Mouse (Mus musculus) CH12.LX (cell line): ENCODE measurements around the gene Bst1. TPM values are rescaled to one million over a fixed set of nuclear protein-coding genes. Genes with fewer than 3 reads are reported as not detected.

Experiments used
- DNase-seq: peaks from one replicate; pipeline ENCODE4 v3.0.0-alpha.2; 2013; ENCODE audit errors: extremely low read depth
- H3K27ac ChIP-seq: 2 replicates; pipeline ENCODE4 v1.5.1; 2012; ENCODE audit warnings: low read depth, mild to moderate bottlenecking, control low read depth, moderate library complexity; ENCODE audit not compliant: insufficient read depth
- H3K27me3 ChIP-seq: replicated peaks from 2 replicates; pipeline ENCODE3; 2012; ENCODE audit warnings: inconsistent platforms
- H3K36me3 ChIP-seq, 2 experiments: replicated peaks in 1 of 2; 2 replicates each; pipeline versions ENCODE3 to v1.6.1; 2012; ENCODE audit warnings: inconsistent platforms in 1 of 2, low read length in 1 of 2, mild to moderate bottlenecking in 1 of 2, mixed read lengths in 1 of 2, moderate library complexity in 1 of 2; ENCODE audit not compliant: control insufficient read depth in 1 of 2, insufficient read depth in 1 of 2
- H3K4me1 ChIP-seq, 2 experiments: 2 replicates each; pipeline ENCODE4 v1.6.1; 2012; ENCODE audit warnings: inconsistent platforms in 1 of 2, moderate library complexity in 1 of 2; ENCODE audit not compliant: insufficient read depth in 2 of 2, control insufficient read depth in 1 of 2
- H3K4me2 ChIP-seq: 2 replicates; pipeline ENCODE4 v1.6.1; 2012; ENCODE audit warnings: low read depth, mild to moderate bottlenecking, control low read depth; ENCODE audit not compliant: poor library complexity, insufficient read depth, severe bottlenecking
- H3K4me3 ChIP-seq, 3 experiments: fragments of 150-350 bp in 1 of 3; sonication (generic) in 1 of 3; replicated peaks in 1 of 3; 2 replicates each; pipeline versions ENCODE3 to v1.5.1; 2011 to 2012; ENCODE audit warnings: low read depth in 2 of 3, low read length in 2 of 3, mild to moderate bottlenecking in 2 of 3, moderate library complexity in 2 of 3, control low read depth in 1 of 3, improper control_type of control experiment in 1 of 3, inconsistent platforms in 1 of 3, mixed read lengths in 1 of 3; ENCODE audit not compliant: poor library complexity in 1 of 3
- H3K79me2 ChIP-seq: replicated peaks from 2 replicates; pipeline ENCODE4 v1.6.1; 2012; ENCODE audit warnings: mild to moderate bottlenecking, moderate library complexity; ENCODE audit not compliant: control insufficient read depth, poor library complexity, insufficient read depth, severe bottlenecking; ENCODE audit errors: extremely low read depth
- H3K9ac ChIP-seq: 2 replicates; pipeline ENCODE4 v1.6.1; 2012; ENCODE audit warnings: low read depth, mild to moderate bottlenecking, control low read depth, moderate library complexity; ENCODE audit not compliant: insufficient read depth
- H3K9me3 ChIP-seq: replicated peaks from 2 replicates; pipeline ENCODE3; 2012; ENCODE audit warnings: low read length, inconsistent platforms, mixed read lengths
- BHLHE40 ChIP-seq: IDR thresholded peaks from 2 replicates; pipeline ENCODE4 v1.6.1; 2011; ENCODE audit warnings: mild to moderate bottlenecking, low read depth, low read length, improper control_type of control experiment
- CHD1 ChIP-seq: IDR thresholded peaks from 2 replicates; pipeline ENCODE4 v1.6.1; 2012; ENCODE audit warnings: low read depth, low read length, improper control_type of control experiment, inconsistent platforms
- CTCF ChIP-seq, 2 experiments: IDR thresholded peaks in 1 of 2; conservative IDR thresholded peaks in 1 of 2; 2 replicates each; pipeline ENCODE4 v1.5.1; 2011 to 2012; ENCODE audit warnings: low read depth in 2 of 2, low read length in 2 of 2, improper control_type of control experiment in 1 of 2, inconsistent platforms in 1 of 2, mild to moderate bottlenecking in 1 of 2, moderate library complexity in 1 of 2
- E2F4 ChIP-seq: IDR thresholded peaks from 2 replicates; pipeline ENCODE4 v1.6.1; 2011; ENCODE audit warnings: low read depth, low read length, improper control_type of control experiment; ENCODE audit not compliant: insufficient replicate concordance
- ELF1 ChIP-seq: IDR thresholded peaks from 2 replicates; pipeline ENCODE4 v1.6.1; 2014; ENCODE audit warnings: low read depth, mild to moderate bottlenecking, inconsistent platforms, low read length, improper control_type of control experiment
- HCFC1 ChIP-seq: IDR thresholded peaks from 2 replicates; pipeline ENCODE4 v1.6.1; 2012; ENCODE audit warnings: low read depth, mild to moderate bottlenecking, inconsistent platforms, low read length, improper control_type of control experiment
- IRF4 ChIP-seq: IDR thresholded peaks from 2 replicates; pipeline ENCODE4 v1.6.1; 2014; ENCODE audit warnings: low read depth, mild to moderate bottlenecking, inconsistent platforms, low read length, improper control_type of control experiment
- JUN ChIP-seq: IDR thresholded peaks from 2 replicates; pipeline ENCODE4 v1.6.1; 2011; ENCODE audit warnings: low read depth, mild to moderate bottlenecking, low read length, improper control_type of control experiment, moderate library complexity; ENCODE audit not compliant: insufficient read depth
- JUND ChIP-seq: conservative IDR thresholded peaks from 2 replicates; pipeline ENCODE4 v1.6.1; 2011; ENCODE audit warnings: low read depth, low read length, improper control_type of control experiment
- KAT2A ChIP-seq: IDR thresholded peaks from 2 replicates; pipeline ENCODE4 v1.6.1; 2012; ENCODE audit warnings: low read length, improper control_type of control experiment, inconsistent platforms; ENCODE audit not compliant: insufficient replicate concordance
- MAZ ChIP-seq: IDR thresholded peaks from 2 replicates; pipeline ENCODE4 v1.6.1; 2012; ENCODE audit warnings: low read depth, mild to moderate bottlenecking, inconsistent platforms, low read length, improper control_type of control experiment, moderate library complexity
- MXI1 ChIP-seq: IDR thresholded peaks from 2 replicates; pipeline ENCODE4 v1.6.1; 2011; ENCODE audit warnings: mild to moderate bottlenecking, low read depth, low read length, improper control_type of control experiment
- MYC ChIP-seq: IDR thresholded peaks from 2 replicates; pipeline ENCODE4 v1.6.1; 2011; ENCODE audit warnings: low read depth, mild to moderate bottlenecking, improper control_type of control experiment, low read length
- NELFE ChIP-seq: IDR thresholded peaks from 2 replicates; pipeline ENCODE4 v1.6.1; 2011; ENCODE audit warnings: low read depth, low read length, improper control_type of control experiment
- NRF1 ChIP-seq: IDR thresholded peaks from 2 replicates; pipeline ENCODE4 v1.6.1; 2014; ENCODE audit warnings: low read depth, mild to moderate bottlenecking, inconsistent platforms, low read length, improper control_type of control experiment, moderate library complexity
- PAX5 ChIP-seq: IDR thresholded peaks from 2 replicates; pipeline ENCODE4 v1.6.1; 2012; ENCODE audit warnings: low read length, inconsistent platforms, mixed read lengths
- POLR2A ChIP-seq: IDR thresholded peaks from 2 replicates; pipeline ENCODE4 v1.6.1; 2011; ENCODE audit warnings: low read depth, mild to moderate bottlenecking, improper control_type of control experiment, low read length
- POLR2AphosphoS2 ChIP-seq: IDR thresholded peaks from 2 replicates; pipeline ENCODE4 v1.6.1; 2011; ENCODE audit warnings: low read depth, low read length, improper control_type of control experiment
- SIN3A ChIP-seq: IDR thresholded peaks from 2 replicates; pipeline ENCODE4 v1.6.1; 2012; ENCODE audit warnings: low read length, improper control_type of control experiment, inconsistent platforms
- SMC3 ChIP-seq: IDR thresholded peaks from 2 replicates; pipeline ENCODE4 v1.6.1; 2011; ENCODE audit warnings: low read depth, low read length, improper control_type of control experiment
- TCF12 ChIP-seq: IDR thresholded peaks from 2 replicates; pipeline ENCODE4 v1.6.1; 2014; ENCODE audit warnings: low read depth, mild to moderate bottlenecking, inconsistent platforms, low read length, improper control_type of control experiment
- ZKSCAN1 ChIP-seq: IDR thresholded peaks from 2 replicates; pipeline ENCODE4 v1.6.1; 2012; ENCODE audit warnings: low read depth, inconsistent platforms, low read length, improper control_type of control experiment, borderline replicate concordance
- dilution Hi-C: fragments of 300-500 bp; cut with MboI; formaldehyde crosslinking; loops from 2 replicates; pipeline ENCODE4 v1.14.3; 2020; ENCODE audit warnings: low sequenced_read_pairs; ENCODE audit not compliant: extremely low pct_unique_long_range_greater_than_20kb, extremely low pct_ligation_motif_present
- in situ Hi-C: fragments of 300-500 bp; cut with MboI; formaldehyde crosslinking; loops from 3 replicates; pipeline ENCODE4 v1.14.3; 2019; ENCODE audit warnings: low sequenced_read_pairs, low pct_ligation_motif_present, low pct_unique_long_range_greater_than_20kb, mixed read lengths
- polyA plus RNA-seq: library from polyadenylated mRNA; unstranded; fragments of >175 nt; gene quantifications from 2 replicates; pipeline ENCODE4 v1.2.1, GENCODE M21; 2012; ENCODE audit warnings: low read depth; ENCODE audit not compliant: insufficient read length
- total RNA-seq, 2 experiments: library from RNA; depleted of rRNA; stranded (reverse); fragments of 300-350 nt in 1 of 2; fragments of >200 nt in 1 of 2; gene quantifications; 2 replicates each; pipeline ENCODE4 v1.2.3; 2012 to 2014

Gene Bst1
- total and polyA plus RNA-seq, 3 experiments = 1.9 to 9.9 (median 4.8) TPM

GRCm38 (mm10) chr5:43800700-43801099, 18.0 kb upstream of the Bst1 start:
- H3K4me3 ChIP-seq = no peak overlapping the region
- dilution Hi-C loops (no loop called here), in situ Hi-C loops (no loop called here)
- H3K4me2 ChIP-seq = no peak overlapping the region
- H3K36me3 ChIP-seq = no peaks in the 10 kb centered on the region
- H3K9me3 ChIP-seq = peaks cover 3% of the 10 kb centered on the region
- H3K27me3 ChIP-seq = no peaks in the 10 kb centered on the region
- H3K27ac ChIP-seq = no peak overlapping the region
- DNase-seq = no peak
- no peaks in the 10 kb centered on the region for H3K4me1 ChIP-seq
- TF ChIP-seq POLR2AphosphoS2 (no peak), SMC3 (no peak), MYC (no peak), ZKSCAN1 (no peak), CTCF (conservative IDR thresholded peaks at IDR 0.05 in 1 of 2, IDR thresholded peaks at IDR 0.05 in 1 of 2; ENCODE audit: low read depth in 2 of 2, low read length in 2 of 2) (no peak), IRF4 (no peak), BHLHE40 (no peak), NRF1 (no peak), JUN (no peak), NELFE (no peak), TCF12 (no peak), E2F4 (no peak), JUND (no peak)
- H3K9ac ChIP-seq = no peak overlapping the region
- H3K79me2 ChIP-seq = no peaks in the 10 kb centered on the region

- peaks cover 3% of the 10 kb centered on the region for H3K9me3 ChIP-seq
- no peak for TF ChIP-seq CTCF (conservative IDR thresholded peaks at IDR 0.05 in 1 of 2, IDR thresholded peaks at IDR 0.05 in 1 of 2; ENCODE audit: low read depth in 2 of 2, low read length in 2 of 2)
- no peak for TF ChIP-seq IRF4
- TF ChIP-seq BHLHE40 = no peak
- no peak for TF ChIP-seq MAZ
- TF ChIP-seq SIN3A = no peak
- no peak for TF ChIP-seq ELF1
- TF ChIP-seq ZKSCAN1 = no peak
- no peak for TF ChIP-seq HCFC1
- no peak for TF ChIP-seq MXI1
- TF ChIP-seq KAT2A = no peak
- no peak for TF ChIP-seq E2F4
- TF ChIP-seq POLR2A = no peak
- no peak for TF ChIP-seq CHD1
- no peak for TF ChIP-seq PAX5
- TF ChIP-seq JUND = no peak
- H3K27me3 ChIP-seq = no peaks in the 10 kb centered on the region
- no peak overlapping the region for H3K9ac ChIP-seq
- DNase-seq = no peak
- H3K4me1 ChIP-seq = no peaks in the 10 kb centered on the region
- no peak overlapping the region for H3K4me3 ChIP-seq
- no peak overlapping the region for H3K27ac ChIP-seq
- dilution Hi-C loops (no loop called here), in situ Hi-C loops (no loop called here)
- no peak overlapping the region for H3K4me2 ChIP-seq
- H3K36me3 ChIP-seq = no peaks in the 10 kb centered on the region
- H3K79me2 ChIP-seq = no peaks in the 10 kb centered on the region
These were observed 17.4 kb upstream of the Bst1 start for GRCm38 (mm10) chr5:43801253-43801652.
